ENCODE assay signal across 8 mouse cellular contexts in the genomic region with DNA sequence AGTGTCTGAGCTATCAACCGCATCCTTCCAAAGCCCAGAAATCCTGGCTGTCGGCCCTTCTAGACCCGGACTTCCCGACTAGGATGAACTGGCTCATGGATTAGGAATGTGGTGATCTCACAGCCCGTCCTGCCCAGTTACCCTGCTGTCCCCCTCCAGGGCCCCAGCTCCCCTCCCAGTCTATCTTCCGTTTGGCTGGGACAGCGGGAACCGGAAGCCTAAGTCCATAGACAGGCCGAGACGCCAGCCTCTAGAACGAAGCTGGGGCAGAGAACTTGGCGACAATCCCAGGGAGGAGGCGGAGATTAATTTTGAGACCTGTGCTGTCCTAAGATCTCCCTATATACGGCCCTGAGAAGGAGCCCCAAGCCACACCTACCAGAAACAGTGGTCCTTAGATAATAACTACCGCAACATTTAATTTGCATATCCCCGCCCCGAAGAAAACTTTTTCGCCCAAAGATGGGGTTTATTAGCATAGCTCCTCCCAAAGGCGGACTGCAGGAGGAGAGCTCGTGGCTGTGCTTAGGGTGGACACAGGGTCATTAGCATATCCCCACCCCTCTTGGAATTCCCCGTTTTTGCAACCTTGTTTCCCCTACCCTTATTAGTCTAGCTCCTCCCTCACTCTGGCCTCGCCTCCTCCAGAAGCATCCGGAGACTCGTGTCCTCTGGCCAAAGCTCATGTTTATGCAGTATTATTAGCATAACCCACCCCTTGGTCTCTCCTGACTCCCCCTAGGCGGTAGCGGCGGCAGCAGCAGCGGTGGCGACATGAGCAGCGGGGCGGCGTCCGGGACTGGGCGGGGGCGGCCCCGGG. TPM values are rescaled to one million over a fixed set of nuclear protein-coding genes. Genes with fewer than 3 reads are reported as not detected.
DNase-seq lines count a peak whose midpoint lies in the region; ATAC-seq and TF ChIP-seq lines count a peak whose summit lies in the region.

Rras (plus strand) TSS at position 720 of the 820 bp plus-strand sequence.

- TF ChIP-seq CTCF in gastrocnemius, adult 2 months (IDR thresholded peaks at IDR 0.05) = peak; percentile 34; the same call in 1 of the 2 replicates
- TF ChIP-seq CTCF in hindbrain, postnatal 0 days (IDR thresholded peaks at IDR 0.05; ENCODE audit: low read depth) = peak; percentile 37
- TF ChIP-seq CTCF in left cerebral cortex, adult 2 months (IDR thresholded peaks at IDR 0.05) = peak; percentile 6

- peak within 1 kb of the TSS; percentile 55 for H3K9ac ChIP-seq in hindbrain, postnatal 0 days (replicated peaks; ENCODE audit: low read length)

- ATAC-seq in common myeloid progenitor, adult 5-6 weeks (replicated peaks; ENCODE audit: low read depth, poor library complexity, severe bottlenecking) = peak; percentile 76
- ATAC-seq in hindbrain, postnatal 0 days = peak; percentile 82
- peak; percentile 74 for ATAC-seq in megakaryocyte, adult 5-6 weeks (ENCODE audit: poor library complexity, severe bottlenecking)

- H3K4me1 ChIP-seq in hindbrain, postnatal 0 days (ENCODE audit: insufficient read depth, low read length) = peaks cover 14% of the 10 kb centered on the region

- intact Hi-C loops in gastrocnemius, adult 2 months (cut with DNase I) = loop anchor here (2.0 kb wide), 1 partner anchor 35 kb away; the partner anchor contains the start of gene Prr12
- intact Hi-C loops in left cerebral cortex, adult 2 months (cut with DNase I) = loop anchor here (2.0 kb wide), 1 partner anchor 35 kb away; the partner anchor contains the start of gene Prr12

- H3K4me2 ChIP-seq in hindbrain, postnatal 0 days (ENCODE audit: low read depth, low read length) = peak within 1 kb of the TSS; percentile 96

- H3K9me3 ChIP-seq in hindbrain, postnatal 0 days (ENCODE audit: low read length) = no peaks in the 10 kb centered on the region

- H3K4me3 ChIP-seq in gastrocnemius, adult 2 months = peak within 1 kb of the TSS; percentile 94
- peak within 1 kb of the TSS; percentile 65 for H3K4me3 ChIP-seq in hindbrain, postnatal 0 days (ENCODE audit: low read length)
- peak within 1 kb of the TSS; percentile 69 for H3K4me3 ChIP-seq in left cerebral cortex, adult 2 months

- peaks cover 9% of the 10 kb centered on the region for H3K36me3 ChIP-seq in hindbrain, postnatal 0 days (ENCODE audit: insufficient read depth, low read length)

- H3K27ac ChIP-seq in gastrocnemius, adult 2 months = peak within 1 kb of the TSS; percentile 98
- H3K27ac ChIP-seq in hindbrain, postnatal 0 days = peak within 1 kb of the TSS; percentile 80
- peak within 1 kb of the TSS; percentile 89 for H3K27ac ChIP-seq in left cerebral cortex, adult 2 months

- under 1% methylated on average over 34 of the region's 36 CpGs for WGBS in hindbrain, postnatal 0 days

- peak; percentile 95 for DNase-seq in WW6 (ENCODE audit: low read depth, low spot score)
- DNase-seq in gastrocnemius, adult 2 months = peak; percentile 93
- peak; percentile 93 for DNase-seq in hindbrain, postnatal 0 days (ENCODE audit: low spot score)
- peak; percentile 68 to 82 for DNase-seq in left cerebral cortex, adult 2 months (ENCODE audit: extremely low spot score in 1 of 2, low spot score in 2 of 2)
- DNase-seq in right cerebral cortex, adult 2 months (ENCODE audit: low spot score in 2 of 2) = peak; percentile 82
- DNase-seq in urinary bladder, postnatal 14 days (ENCODE audit: low spot score) = peak; percentile 91

- no peaks in the 10 kb centered on the region for H3K27me3 ChIP-seq in hindbrain, postnatal 0 days (ENCODE audit: insufficient read depth, low read length)

RNA-seq across cellular contexts. Expression of gene Rras, which starts in this region (rescaled TPM):
- total RNA-seq in common myeloid progenitor, adult 5-6 weeks (2017) = 1.1 TPM in 1 of 2 replicates, not detected in the other
- 10 to 100 TPM; 22.6 to 25.5 TPM for total RNA-seq in gastrocnemius, adult 2 months (2021)
- 8.4 and 18.6 TPM in 2 replicates for total RNA-seq in hindbrain, postnatal 0 days (2014; rRNA removed)
- 15.8 and 16.9 TPM in 2 replicates for polyA plus RNA-seq in hindbrain, postnatal 0 days (2015; fragmentation: Nextera tagmentation; extraction: Ambion mirVana)
- total RNA-seq in left cerebral cortex, adult 2 months (2021) = 10 to 100 TPM; 11.8 to 12.2 TPM
- total RNA-seq in megakaryocyte, adult 5-6 weeks (2015) = 77.1 and 78.6 TPM in 2 replicates
- 12.7 and 14.1 TPM in 2 replicates for total RNA-seq in megakaryocyte, adult 5-6 weeks (2017)

Comparison
In these comparisons a context has a peak if more than half of its experiments do, and no peak if none do; other contexts are left out.
1. Peak in every context shown above with its lines: DNase-seq, ATAC-seq, H3K4me3 ChIP-seq and H3K27ac ChIP-seq.